Mouse (Mus musculus) pancreas, adult 10 weeks (tissue): Measurements from ENCODE around the gene Acadl. TPM values are rescaled to one million over a fixed set of nuclear protein-coding genes. Genes with fewer than 3 reads are reported as not detected.

Source experiments
- polyA plus RNA-seq: library from polyadenylated mRNA; stranded (reverse); fragments of 350-450 nt; fragmentation: Illumina TruSeq; extraction: RNeasy Lipid Tissue Mini Kit (QIAGEN cat#74804); gene quantifications from one replicate; pipeline ENCODE4 v1.2.3, GENCODE M21; 2015; ENCODE audit warnings: low read depth, low replicate concordance; ENCODE audit not compliant: insufficient read depth

The Acadl gene
- polyA plus RNA-seq = 14.7 TPM

DNA sequence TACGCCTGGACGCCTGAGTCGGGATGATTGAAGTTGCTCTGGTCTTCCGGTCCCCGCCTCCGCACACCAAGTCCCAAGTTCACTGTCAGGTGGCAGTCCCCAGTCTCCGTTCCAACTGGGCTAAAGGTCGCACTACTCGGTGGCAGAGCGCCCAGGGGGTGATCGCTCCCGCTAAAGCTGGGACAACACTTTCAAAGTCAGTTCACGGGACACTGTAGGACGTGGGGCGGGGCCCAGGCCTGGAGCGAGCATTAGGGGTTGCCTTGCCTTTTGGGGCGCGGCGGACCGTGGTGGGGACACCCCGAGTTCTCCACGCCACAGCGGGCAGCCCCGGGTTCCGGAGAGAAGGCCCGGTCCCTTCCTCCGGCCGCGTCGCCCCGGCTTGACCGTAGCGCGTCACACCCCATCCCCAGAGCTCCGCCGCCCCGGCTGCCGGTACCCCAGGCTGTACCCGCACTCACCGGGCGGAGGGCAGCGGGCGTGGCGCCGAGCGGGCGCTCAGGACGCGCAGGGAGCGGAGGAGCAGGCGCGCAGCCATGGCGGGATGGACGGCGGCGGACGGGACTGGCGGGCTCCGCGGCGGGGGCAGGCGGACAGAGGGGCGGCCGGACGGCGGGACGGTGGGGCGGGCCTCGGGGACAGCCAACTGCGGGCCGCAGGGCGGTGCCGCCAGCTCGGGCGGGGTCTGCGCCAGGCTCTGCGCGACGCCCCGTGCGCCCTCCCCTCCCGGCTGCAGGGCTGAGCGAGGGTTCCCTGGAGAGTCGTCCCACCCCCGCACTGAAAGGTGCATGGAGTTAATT is at the start of gene Acadl:
Gene Acadl, minus strand, starts transcription at position 566 of the 800 bp plus-strand sequence.

GRCm38 (mm10) chr1:66817453-66817839 is 45.6 kb downstream of the Acadl start, which contains the start of gene Kansl1l:
Gene Kansl1l (minus strand): TSS chr1:66817562.

Other genes with a start within 250 kb of the Acadl start
- 4.2 TPM for gene Rpe, start 162.4 kb downstream of the Acadl start, polyA plus RNA-seq
- gene Kansl1l, start 45.7 kb downstream of the Acadl start, polyA plus RNA-seq = 4.7 TPM
- gene Myl1, start 82.1 kb upstream of the Acadl start, polyA plus RNA-seq = not detected
- gene Lancl1, start 175.6 kb upstream of the Acadl start, polyA plus RNA-seq = 15.8 TPM